Mouse (Mus musculus) CH12.LX (cell line): ENCODE data around the gene Crisp2.

Experiments
- CTCF ChIP-seq, 2 experiments: IDR thresholded peaks in 1 of 2; conservative IDR thresholded peaks in 1 of 2; 2 replicates each; pipeline ENCODE4 v1.5.1; 2011 to 2012; ENCODE audit warnings: low read depth in 2 of 2, low read length in 2 of 2, improper control_type of control experiment in 1 of 2, inconsistent platforms in 1 of 2, mild to moderate bottlenecking in 1 of 2, moderate library complexity in 1 of 2
- MAFK ChIP-seq: IDR thresholded peaks from 2 replicates; pipeline ENCODE4 v1.6.1; 2011; ENCODE audit warnings: low read length, improper control_type of control experiment; ENCODE audit not compliant: insufficient replicate concordance
- MYC ChIP-seq: IDR thresholded peaks from 2 replicates; pipeline ENCODE4 v1.6.1; 2011; ENCODE audit warnings: low read depth, mild to moderate bottlenecking, improper control_type of control experiment, low read length
- RCOR1 ChIP-seq: conservative IDR thresholded peaks from 2 replicates; pipeline ENCODE4 v1.6.1; 2012; ENCODE audit warnings: low read depth, mild to moderate bottlenecking, inconsistent platforms, low read length, improper control_type of control experiment

DNA sequence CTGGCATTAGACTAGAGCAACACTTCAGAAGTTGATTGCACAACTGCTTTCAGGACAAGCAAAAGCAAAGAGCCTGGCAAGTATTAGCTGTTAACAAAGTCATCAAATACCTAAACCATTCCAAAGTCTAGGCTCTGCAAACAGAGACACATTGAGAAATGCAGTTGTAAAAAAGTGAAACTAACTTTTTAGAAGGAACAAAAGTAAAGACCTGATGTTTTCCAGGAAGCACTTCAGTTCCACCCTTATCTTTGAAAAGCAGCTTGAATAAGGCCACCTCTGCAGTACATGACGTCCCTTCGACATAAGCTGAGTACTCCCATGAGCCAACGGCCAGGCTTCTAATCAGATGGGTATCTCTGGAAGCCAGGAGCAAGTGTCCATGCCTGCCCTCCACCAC, 253 bp downstream of the Crisp2 start:
- TF ChIP-seq MAFK (no peak), CTCF (conservative IDR thresholded peaks at IDR 0.05 in 1 of 2, IDR thresholded peaks at IDR 0.05 in 1 of 2; ENCODE audit: low read depth in 2 of 2, low read length in 2 of 2) (no peak), MYC (no peak), RCOR1 (no peak)
